Mouse (Mus musculus) lung, postnatal 0 days (tissue): ENCODE measurements around the gene Tlr8.

Source experiments
- CTCF ChIP-seq: IDR thresholded peaks from 2 replicates; pipeline ENCODE4 v1.5.1; 2016; ENCODE audit warnings: antibody characterized with exemption, mild to moderate bottlenecking
- EP300 ChIP-seq: IDR thresholded peaks from 2 replicates; pipeline ENCODE4 v1.6.1; 2016; ENCODE audit warnings: antibody characterized with exemption, mild to moderate bottlenecking, control low read depth

DNA sequence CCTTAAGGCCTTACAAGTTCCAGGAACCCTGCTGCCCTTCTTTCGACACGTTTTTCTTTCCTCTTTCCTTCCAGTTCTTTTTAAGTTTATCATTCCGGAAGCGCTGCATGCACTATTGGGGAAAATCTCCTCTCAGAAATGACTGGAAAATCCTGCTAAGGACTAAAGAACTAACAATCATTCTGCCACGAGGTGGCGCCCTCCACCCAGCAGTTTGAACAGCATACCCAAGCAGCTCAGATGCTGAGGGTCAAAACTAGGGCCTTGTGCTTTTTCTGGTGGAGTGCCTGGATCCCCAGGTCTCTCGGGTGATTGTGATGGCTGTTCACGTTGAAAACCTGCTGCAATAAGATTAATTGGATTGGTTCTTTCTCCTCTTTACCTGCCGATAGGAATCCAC lies 12.8 kb upstream of the Tlr8 start:
- TF ChIP-seq CTCF (peak; percentile 77), EP300 (no peak)
